Mouse (Mus musculus) forebrain, embryonic 15.5 days (tissue): ENCODE results near the gene Ganab. TPM values are rescaled to one million over a fixed set of nuclear protein-coding genes. Genes with fewer than 3 reads are reported as not detected.
"Not testable (repeated sequence)": the region's sequence is repeated elsewhere in the genome, so short reads cannot be mapped to it uniquely, and the experiment has no call there.

Experiments
- ATAC-seq: fragments of 200-750 bp; cut with Nextera tagmentation; replicated peaks from 2 replicates; pipeline ENCODE4 v1.8.0; 2017; ENCODE audit warnings: mild to moderate bottlenecking, moderate TSS enrichment, moderate library complexity
- H3K27ac ChIP-seq: fragments of 300-500 bp; sonication (generic); replicated peaks from 2 replicates; pipeline ENCODE4 v1.5.1; 2015; ENCODE audit warnings: mild to moderate bottlenecking, inconsistent platforms
- H3K27me3 ChIP-seq: fragments of 300-500 bp; sonication (generic); 2 replicates; pipeline ENCODE4 v1.6.1; 2015; ENCODE audit warnings: inconsistent platforms
- H3K36me3 ChIP-seq: fragments of 300-500 bp; sonication (generic); 2 replicates; pipeline ENCODE4 v1.6.1; 2015; ENCODE audit warnings: mild to moderate bottlenecking, inconsistent platforms
- H3K4me1 ChIP-seq: fragments of 300-500 bp; sonication (generic); 2 replicates; pipeline ENCODE4 v1.6.1; 2015; ENCODE audit warnings: inconsistent platforms
- H3K4me2 ChIP-seq: fragments of 300-500 bp; sonication (generic); replicated peaks from 2 replicates; pipeline ENCODE4 v1.6.1; 2015; ENCODE audit warnings: mild to moderate bottlenecking, inconsistent platforms
- H3K4me3 ChIP-seq: fragments of 300-500 bp; sonication (generic); 2 replicates; pipeline ENCODE4 v1.5.1; 2015; ENCODE audit warnings: mild to moderate bottlenecking, inconsistent platforms
- H3K9ac ChIP-seq: fragments of 300-500 bp; sonication (generic); replicated peaks from 2 replicates; pipeline ENCODE4 v1.6.1; 2015; ENCODE audit warnings: mild to moderate bottlenecking, inconsistent platforms
- H3K9me3 ChIP-seq: fragments of 300-500 bp; sonication (generic); 2 replicates; pipeline ENCODE4 v1.6.1; 2016; ENCODE audit warnings: inconsistent platforms
- WGBS: fragments of 180-500 bp; shearing (Covaris S2); methylation state at CpG from one replicate; pipeline ENCODE4 v1.1.7; 2015; ENCODE audit warnings: mixed read lengths; 5-methylcytosine and 5-hydroxymethylcytosine counted together
- polyA plus RNA-seq: library from polyadenylated mRNA; unstranded; fragments of >200 nt; fragmentation: Nextera tagmentation; extraction: Ambion mirVana; gene quantifications from 2 replicates; pipeline ENCODE4 v1.2.1, GENCODE M21; 2015

Gene Ganab
- polyA plus RNA-seq = 88.1 and 89.6 TPM in 2 replicates

GRCm38 (mm10) chr19:8897865-8898495, at the start of gene Ganab:
Gene Ganab, plus strand, starts transcription at chr19:8898071.
- H3K4me3 ChIP-seq = peak within 1 kb of the TSS; percentile 62
- peak; percentile 98 for ATAC-seq
- H3K36me3 ChIP-seq = peaks cover 27% of the 10 kb centered on the region
- peaks cover 37% of the 10 kb centered on the region for H3K4me1 ChIP-seq
- WGBS = under 1% methylated on average over 53 of the region's 53 CpGs
- H3K4me2 ChIP-seq = peak within 1 kb of the TSS; percentile 72
- peak within 1 kb of the TSS; percentile 83 for H3K27ac ChIP-seq
- no peaks in the 10 kb centered on the region for H3K9me3 ChIP-seq
- peak within 1 kb of the TSS; percentile 91 for H3K9ac ChIP-seq
- H3K27me3 ChIP-seq = no peaks in the 10 kb centered on the region

DNA sequence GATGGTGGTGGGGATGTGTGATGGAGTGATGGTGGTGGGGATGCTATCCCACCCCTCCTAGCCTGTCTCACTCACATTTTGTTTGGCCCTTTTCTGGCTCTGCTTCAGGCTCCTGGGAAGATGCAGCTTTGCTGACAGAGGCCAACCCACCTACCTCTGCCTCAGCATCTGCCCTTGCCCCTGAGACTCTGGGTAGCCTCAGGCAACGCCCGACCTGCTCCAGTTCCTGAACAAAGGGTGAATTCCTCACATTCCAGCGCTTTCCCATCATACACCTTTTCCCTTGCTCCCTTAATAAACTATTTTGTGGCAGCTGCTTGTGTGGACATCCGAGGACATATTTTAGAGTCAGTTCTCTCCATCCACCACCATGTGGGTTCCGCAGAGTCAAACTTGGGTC, 49.5 kb upstream of the Ganab start:
- Histone ChIP-seq H3K9me3 (no peaks in the 10 kb centered on the region), H3K4me1 (no peaks in the 10 kb centered on the region), H3K27me3 (no peaks in the 10 kb centered on the region), H3K9ac (no peak overlapping the region), H3K4me3 (no peak overlapping the region), H3K4me2 (no peak overlapping the region), H3K27ac (no peak overlapping the region), H3K36me3 (peaks cover 40% of the 10 kb centered on the region)
- no peak for ATAC-seq
- 86% methylated on average over 5 of the region's 5 CpGs for WGBS

DNA sequence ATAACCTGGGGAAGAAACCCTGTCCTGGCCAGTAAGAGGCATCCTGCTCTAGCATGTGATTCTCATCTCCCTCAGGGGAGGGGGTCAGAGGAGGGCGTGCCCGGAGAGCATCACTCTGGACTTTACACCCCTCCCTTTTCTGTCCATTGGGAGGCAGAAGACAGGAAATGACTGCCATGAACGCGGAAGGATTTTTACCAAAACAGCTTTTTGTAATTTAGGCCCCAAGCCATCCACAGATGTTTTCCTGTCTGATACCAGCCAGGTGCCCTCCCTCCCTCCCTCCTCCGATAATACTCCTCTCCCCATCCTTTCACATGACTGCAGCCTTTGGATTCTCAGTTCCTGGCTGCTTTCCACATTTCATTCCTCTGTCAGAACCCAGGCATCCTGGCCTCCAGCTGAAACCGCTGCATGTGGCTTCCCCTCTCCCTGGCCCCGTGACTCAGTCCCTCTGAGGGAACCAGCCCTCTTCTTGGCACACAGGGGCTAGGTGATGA, 47.4 kb upstream of the Ganab start, which contains the start of gene Lrrn4cl:
Lrrn4cl (plus strand) TSS at position 367 of the 500 bp plus-strand sequence.
- no peaks in the 10 kb centered on the region for H3K9me3 ChIP-seq
- no peaks in the 10 kb centered on the region for H3K4me1 ChIP-seq
- no peak within 1 kb of the TSS for H3K9ac ChIP-seq
- H3K4me2 ChIP-seq = no peak within 1 kb of the TSS
- WGBS = 43% methylated on average over 7 of the region's 7 CpGs
- H3K27me3 ChIP-seq = no peaks in the 10 kb centered on the region
- no peak within 1 kb of the TSS for H3K4me3 ChIP-seq
- H3K27ac ChIP-seq = no peak within 1 kb of the TSS
- ATAC-seq = no peak
- H3K36me3 ChIP-seq = peaks cover 37% of the 10 kb centered on the region

DNA sequence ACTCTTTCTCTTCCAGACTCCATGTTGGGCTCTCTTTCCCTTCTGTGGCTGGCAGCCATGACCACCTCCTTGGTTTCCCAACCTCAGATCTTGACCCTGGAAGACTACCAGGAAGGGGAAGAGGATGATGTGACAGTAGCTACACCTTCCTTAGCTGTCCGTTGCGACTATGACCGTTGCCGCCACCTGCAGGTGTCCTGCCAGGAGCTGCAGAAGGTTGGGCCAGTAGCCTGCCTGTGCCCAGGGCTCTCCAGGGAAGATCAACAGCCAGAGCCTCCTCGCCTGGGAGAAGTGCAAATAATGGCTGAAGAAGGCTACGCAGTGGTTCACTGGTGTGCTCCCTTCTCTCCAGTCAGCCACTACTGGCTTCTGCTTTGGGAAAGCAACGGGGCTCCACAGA, 46.2 kb upstream of the Ganab start:
- H3K9me3 ChIP-seq = no peaks in the 10 kb centered on the region
- H3K27ac ChIP-seq = no peak overlapping the region
- H3K27me3 ChIP-seq = no peaks in the 10 kb centered on the region
- no peak overlapping the region for H3K9ac ChIP-seq
- H3K4me3 ChIP-seq = no peak overlapping the region
- WGBS = 45% methylated on average over 7 of the region's 7 CpGs
- no peak overlapping the region for H3K4me2 ChIP-seq
- no peaks in the 10 kb centered on the region for H3K4me1 ChIP-seq
- H3K36me3 ChIP-seq = peaks cover 25% of the 10 kb centered on the region
- ATAC-seq = no peak

- no peaks in the 10 kb centered on the region for H3K27me3 ChIP-seq
- 61% methylated on average over 10 of the region's 10 CpGs for WGBS
- ATAC-seq = no peak
Measured at GRCm38 (mm10) chr19:8852236-8852928, 45.5 kb upstream of the Ganab start.

DNA sequence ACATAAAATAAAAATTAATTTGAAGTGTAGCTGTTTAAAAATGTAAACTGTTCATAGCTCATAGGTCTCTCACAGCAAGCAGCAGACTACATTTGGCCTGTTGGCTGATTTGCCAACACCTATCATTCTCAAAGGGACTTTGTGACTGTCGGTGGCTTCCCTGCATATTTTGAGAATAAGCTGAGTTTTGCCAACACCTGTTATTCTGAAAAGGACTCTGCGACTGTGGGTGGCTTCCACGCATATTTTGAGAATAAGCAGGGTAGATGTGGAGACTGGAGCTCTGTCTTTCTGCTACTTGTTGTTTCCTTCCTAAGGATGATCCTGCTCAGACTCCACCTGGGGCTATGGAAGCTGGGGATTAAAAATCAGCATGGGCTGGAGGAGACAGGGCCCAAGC, 44.8 kb upstream of the Ganab start:
- Histone ChIP-seq H3K36me3 (peaks cover 12% of the 10 kb centered on the region), H3K9ac (no peak overlapping the region), H3K4me1 (no peaks in the 10 kb centered on the region), H3K4me3 (no peak overlapping the region), H3K9me3 (no peaks in the 10 kb centered on the region), H3K27ac (no peak overlapping the region), H3K4me2 (no peak overlapping the region), H3K27me3 (no peaks in the 10 kb centered on the region)
- no peak for ATAC-seq
- WGBS = 82% methylated on average over 3 of the region's 3 CpGs

More at GRCm38 (mm10) chr19:8852236-8852928, 45.5 kb upstream of the Ganab start:
- Histone ChIP-seq H3K4me3 (no peak overlapping the region), H3K4me1 (no peaks in the 10 kb centered on the region), H3K9ac (no peak overlapping the region), H3K27ac (no peak overlapping the region), H3K9me3 (no peaks in the 10 kb centered on the region), H3K36me3 (peaks cover 18% of the 10 kb centered on the region), H3K4me2 (no peak overlapping the region)

- 50% methylated on average over 4 of the region's 4 CpGs for WGBS
- ATAC-seq = no peak
- Histone ChIP-seq H3K27ac (no peak overlapping the region), H3K4me2 (no peak overlapping the region), H3K9me3 (no peaks in the 10 kb centered on the region), H3K27me3 (no peaks in the 10 kb centered on the region), H3K9ac (no peak overlapping the region), H3K4me3 (no peak overlapping the region), H3K4me1 (no peaks in the 10 kb centered on the region), H3K36me3 (no peaks in the 10 kb centered on the region)
Measured at GRCm38 (mm10) chr19:8857689-8858088, 40.2 kb upstream of the Ganab start.

GRCm38 (mm10) chr19:8859018-8859417, 38.9 kb upstream of the Ganab start:
- no peaks in the 10 kb centered on the region for H3K36me3 ChIP-seq
- WGBS = 16% methylated on average over 1 of the region's 1 CpGs
- no peak for ATAC-seq

DNA sequence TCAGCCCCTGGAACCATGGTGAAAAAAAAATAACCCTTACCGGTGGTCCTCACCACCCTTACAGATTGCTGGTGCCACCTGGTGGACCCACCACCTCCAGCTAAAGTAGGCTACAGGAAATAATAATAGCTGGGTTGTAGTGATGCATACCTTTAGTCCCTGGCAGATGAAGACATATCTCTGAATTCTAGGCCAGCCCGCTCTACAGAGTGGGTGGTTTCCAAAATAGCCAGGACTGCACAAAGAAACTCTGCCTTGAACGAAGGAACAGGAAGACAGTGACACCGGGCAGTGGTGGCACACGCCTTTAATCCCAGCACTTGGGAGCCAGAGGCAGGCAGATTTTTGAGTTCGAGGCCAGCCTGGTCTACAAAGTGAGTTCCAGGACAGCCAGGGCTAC, 33.6 kb upstream of the Ganab start:
- no peak overlapping the region for H3K4me3 ChIP-seq
- no peak overlapping the region for H3K9ac ChIP-seq
- H3K27me3 ChIP-seq = no peaks in the 10 kb centered on the region
- no peaks in the 10 kb centered on the region for H3K4me1 ChIP-seq
- 84% methylated on average over 6 of the region's 6 CpGs for WGBS
- H3K9me3 ChIP-seq = no peaks in the 10 kb centered on the region
- H3K36me3 ChIP-seq = no peaks in the 10 kb centered on the region
- H3K4me2 ChIP-seq = no peak overlapping the region
- ATAC-seq = no peak
- H3K27ac ChIP-seq = no peak overlapping the region

More at GRCm38 (mm10) chr19:8859018-8859417, 38.9 kb upstream of the Ganab start:
- Histone ChIP-seq H3K4me1 (no peaks in the 10 kb centered on the region), H3K27ac (no peak overlapping the region), H3K27me3 (no peaks in the 10 kb centered on the region), H3K9me3 (no peaks in the 10 kb centered on the region), H3K9ac (no peak overlapping the region), H3K4me3 (no peak overlapping the region), H3K4me2 (no peak overlapping the region)

DNA sequence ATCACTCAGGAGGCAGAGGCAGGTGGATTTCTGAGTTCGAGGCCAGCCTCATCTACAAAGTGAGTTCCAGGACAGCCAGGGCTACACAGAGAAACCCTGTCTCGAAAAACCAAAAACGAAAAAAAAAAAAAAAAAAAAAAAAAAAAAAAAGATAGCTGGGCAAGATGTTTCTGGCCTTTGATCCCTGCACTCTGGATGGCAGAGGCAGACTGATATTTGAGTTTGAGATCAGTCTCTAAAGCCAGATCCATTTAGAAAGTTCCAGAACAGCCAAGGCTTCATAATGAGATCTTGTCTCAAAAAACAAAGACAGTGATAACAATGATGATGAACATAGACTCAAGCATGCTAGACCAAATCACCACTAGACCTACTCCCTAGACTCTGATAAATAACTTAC, 27.5 kb upstream of the Ganab start:
- H3K9me3 ChIP-seq, H3K27ac ChIP-seq, ATAC-seq, H3K4me3 ChIP-seq, H3K4me2 ChIP-seq, H3K27me3 ChIP-seq, H3K9ac ChIP-seq: not testable (repeated sequence)
- H3K36me3 ChIP-seq = peaks cover 22% of the 10 kb centered on the region
- 71% methylated on average over 3 of the region's 3 CpGs for WGBS
- peaks cover 18% of the 10 kb centered on the region for H3K4me1 ChIP-seq

GRCm38 (mm10) chr19:8870838-8871237, 27.0 kb upstream of the Ganab start:
- Histone ChIP-seq H3K4me2 (peak overlapping the region; percentile 91), H3K36me3 (peaks cover 27% of the 10 kb centered on the region), H3K4me3 (peak overlapping the region; percentile 70), H3K27me3 (no peaks in the 10 kb centered on the region), H3K9ac (peak overlapping the region; percentile 86), H3K9me3 (no peaks in the 10 kb centered on the region), H3K27ac (peak overlapping the region; percentile 61), H3K4me1 (peaks cover 18% of the 10 kb centered on the region)
- peak; percentile 53 for ATAC-seq
- WGBS = 57% methylated on average over 9 of the region's 9 CpGs
